Mouse (Mus musculus) heart, embryonic 15.5 days (tissue): ENCODE data around the gene Mmrn2. TPM values are rescaled to one million over a fixed set of nuclear protein-coding genes. Genes with fewer than 3 reads are reported as not detected.
A peak's percentile ranks its signal among the peaks of the same experiment; 100 is the strongest.
"Not testable (repeated sequence)": the region's sequence is repeated elsewhere in the genome, so short reads cannot be mapped to it uniquely, and the experiment has no call there.

ENCODE experiments used
- ATAC-seq: fragments of 200-750 bp; cut with Nextera tagmentation; replicated peaks from 2 replicates; pipeline ENCODE4 v1.8.0; 2017; ENCODE audit warnings: low read depth, moderate TSS enrichment; ENCODE audit not compliant: insufficient number of reproducible peaks, insufficient read depth, low FRiP score
- H3K27ac ChIP-seq: fragments of 300-500 bp; sonication (generic); 2 replicates; pipeline ENCODE4 v1.5.1; 2015; ENCODE audit warnings: mild to moderate bottlenecking, inconsistent platforms
- H3K27me3 ChIP-seq: fragments of 300-500 bp; sonication (generic); 2 replicates; pipeline ENCODE4 v1.6.1; 2015; ENCODE audit warnings: inconsistent platforms
- H3K36me3 ChIP-seq: fragments of 300-500 bp; sonication (generic); 2 replicates; pipeline ENCODE4 v1.6.1; 2015; ENCODE audit warnings: mild to moderate bottlenecking, inconsistent platforms
- H3K4me1 ChIP-seq: fragments of 300-500 bp; sonication (generic); replicated peaks from 2 replicates; pipeline ENCODE4 v1.6.1; 2015; ENCODE audit warnings: inconsistent platforms
- H3K4me2 ChIP-seq: fragments of 300-500 bp; sonication (generic); 2 replicates; pipeline ENCODE4 v1.6.1; 2015; ENCODE audit warnings: inconsistent platforms, mild to moderate bottlenecking, moderate library complexity
- H3K4me3 ChIP-seq: fragments of 300-500 bp; sonication (generic); 2 replicates; pipeline ENCODE4 v1.5.1; 2015; ENCODE audit warnings: mild to moderate bottlenecking, inconsistent platforms
- H3K9ac ChIP-seq: fragments of 300-500 bp; sonication (generic); 2 replicates; pipeline ENCODE4 v1.6.1; 2015; ENCODE audit warnings: mild to moderate bottlenecking, inconsistent platforms
- H3K9me3 ChIP-seq: fragments of 300-500 bp; sonication (generic); replicated peaks from 2 replicates; pipeline ENCODE4 v1.6.1; 2016; ENCODE audit warnings: inconsistent platforms
- WGBS: fragments of 180-500 bp; shearing (Covaris S2); methylation state at CpG from one replicate; pipeline ENCODE4 v1.1.7; 2015; ENCODE audit warnings: mixed read lengths; 5-methylcytosine and 5-hydroxymethylcytosine counted together
- polyA plus RNA-seq: library from polyadenylated mRNA; unstranded; fragments of >200 nt; fragmentation: Nextera tagmentation; extraction: Ambion mirVana; gene quantifications from 2 replicates; pipeline ENCODE4 v1.2.1, GENCODE M21; 2015

Mmrn2 gene
- polyA plus RNA-seq, 1 experiment from 2014 or later, result 26.0 TPM

DNA sequence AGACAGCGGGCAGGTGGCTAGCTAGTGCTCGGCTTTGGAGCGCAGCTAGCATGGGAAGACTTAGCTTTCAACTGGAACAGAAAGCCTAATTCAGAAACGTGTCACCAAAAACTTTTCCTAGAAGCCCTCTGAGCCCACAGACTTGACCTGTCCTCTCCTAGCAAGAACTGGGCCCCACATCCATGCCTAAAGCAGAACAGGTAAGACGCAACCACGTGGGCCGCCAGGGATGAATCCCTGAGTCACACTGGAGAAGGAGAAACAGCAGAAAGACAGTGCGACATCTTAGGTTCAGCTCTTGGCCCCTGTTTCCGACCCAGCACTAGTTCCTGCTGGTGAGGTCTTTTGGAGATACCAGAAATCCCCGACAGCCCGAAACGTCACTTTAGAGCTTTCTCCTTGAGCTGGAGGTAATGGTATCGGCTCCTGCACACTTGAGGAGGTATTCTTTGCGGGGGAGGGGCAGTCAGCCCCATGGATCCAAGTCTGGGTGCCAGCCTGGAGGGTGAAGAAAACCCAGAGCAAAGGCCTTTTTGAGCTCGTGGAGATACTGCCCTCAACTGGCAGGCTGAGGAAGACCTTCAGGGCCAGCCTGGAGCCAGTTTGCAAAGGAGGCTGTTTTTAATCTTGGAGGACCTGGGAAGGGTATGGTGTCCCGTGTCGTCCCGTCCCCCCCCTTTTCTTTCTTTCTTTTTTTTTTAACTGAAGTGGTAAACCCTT is 12.4 kb upstream of the Mmrn2 start:
- peak overlapping the region; percentile 51 for H3K9ac ChIP-seq
- 0 out of 2 replicates have a peak, but pooled peaks have one; percentile 63 for ATAC-seq
- 30% methylated on average over 18 of the region's 18 CpGs for WGBS

DNA sequence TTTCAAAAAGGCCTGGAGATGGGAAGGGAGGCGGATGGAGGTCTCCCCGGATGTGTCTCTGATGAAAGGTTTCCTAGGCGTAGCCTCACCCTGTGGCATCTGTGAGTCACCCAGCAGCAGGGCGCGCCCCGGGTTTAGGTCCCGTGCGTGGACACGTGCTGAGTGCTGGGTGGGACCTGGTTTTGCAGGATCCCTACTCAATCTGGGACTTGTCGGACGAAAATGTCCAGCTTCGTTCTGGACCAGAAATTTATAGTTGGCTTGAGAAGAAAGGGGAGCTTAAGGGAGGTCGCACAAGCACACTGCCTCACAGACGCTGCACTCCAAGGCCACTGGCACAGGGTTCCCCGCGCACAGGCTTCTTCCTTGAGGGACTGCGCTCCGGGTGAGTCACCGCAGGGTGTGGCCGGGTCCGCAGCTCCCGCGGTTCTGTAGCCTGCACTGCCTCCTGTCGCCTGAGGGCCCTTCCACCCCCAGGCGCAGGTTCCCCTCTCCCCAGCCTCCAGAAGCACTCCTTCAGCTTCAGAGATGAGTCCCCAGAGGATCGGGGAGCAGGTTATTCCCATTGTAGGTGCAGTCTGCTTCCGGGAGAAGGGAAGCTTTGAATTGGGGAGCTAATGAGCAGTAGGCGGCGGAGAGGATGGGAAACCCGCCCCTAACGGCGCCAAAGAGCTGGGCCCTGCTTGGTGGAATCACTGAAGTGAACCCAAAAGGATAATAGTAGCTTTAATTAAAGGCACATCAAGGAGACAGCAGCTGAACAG is 11.6 kb upstream of the Mmrn2 start:
- peak overlapping the region; percentile 51 for H3K9ac ChIP-seq
- H3K9me3 ChIP-seq, result no peaks in the 10 kb centered on the region
- H3K36me3 ChIP-seq, result no peaks in the 10 kb centered on the region
- H3K4me2 ChIP-seq, result peak overlapping the region; percentile 90
- 0 out of 2 replicates have a peak, but pooled peaks cover 6% of the 10 kb centered on the region for H3K27me3 ChIP-seq
- ATAC-seq, result peak; percentile 77
- H3K4me3 ChIP-seq, result peak overlapping the region; percentile 51
- WGBS, result 4% methylated on average over 32 of the region's 32 CpGs
- H3K27ac ChIP-seq, result no peak overlapping the region
- peaks cover 7% of the 10 kb centered on the region for H3K4me1 ChIP-seq

More for the DNA sequence above, 12.4 kb upstream of the Mmrn2 start:
- no peaks in the 10 kb centered on the region for H3K9me3 ChIP-seq
- H3K27ac ChIP-seq, result no peak overlapping the region
- H3K27me3 ChIP-seq, result 0 out of 2 replicates have a peak, but pooled peaks cover 6% of the 10 kb centered on the region
- H3K4me2 ChIP-seq, result peak overlapping the region; percentile 90
- H3K4me3 ChIP-seq, result peak overlapping the region; percentile 51
- H3K36me3 ChIP-seq, result no peaks in the 10 kb centered on the region
- H3K4me1 ChIP-seq, result peaks cover 7% of the 10 kb centered on the region

- ATAC-seq, H3K4me1 ChIP-seq, H3K9me3 ChIP-seq, H3K27me3 ChIP-seq, H3K36me3 ChIP-seq, H3K27ac ChIP-seq: not testable (repeated sequence)
- H3K4me3 ChIP-seq, result peak overlapping the region; percentile 51
- H3K4me2 ChIP-seq, result peak overlapping the region; percentile 90
- H3K9ac ChIP-seq, result peak overlapping the region; percentile 51
- 81% methylated on average over 15 of the region's 15 CpGs for WGBS
Measured at GRCm38 (mm10) chr14:34364254-34365146, 10.8 kb upstream of the Mmrn2 start.

- H3K9me3 ChIP-seq, result no peaks in the 10 kb centered on the region
- ATAC-seq, result no peak
- no peak overlapping the region for H3K4me3 ChIP-seq
- 0 out of 2 replicates have a peak, but pooled peaks cover 6% of the 10 kb centered on the region for H3K27me3 ChIP-seq
- 84% methylated on average over 2 of the region's 2 CpGs for WGBS
- H3K9ac ChIP-seq, result no peak overlapping the region
- no peaks in the 10 kb centered on the region for H3K36me3 ChIP-seq
- no peak overlapping the region for H3K4me2 ChIP-seq
- peaks cover 7% of the 10 kb centered on the region for H3K4me1 ChIP-seq
- no peak overlapping the region for H3K27ac ChIP-seq
Measured at GRCm38 (mm10) chr14:34365147-34365507, 10.1 kb upstream of the Mmrn2 start.

DNA sequence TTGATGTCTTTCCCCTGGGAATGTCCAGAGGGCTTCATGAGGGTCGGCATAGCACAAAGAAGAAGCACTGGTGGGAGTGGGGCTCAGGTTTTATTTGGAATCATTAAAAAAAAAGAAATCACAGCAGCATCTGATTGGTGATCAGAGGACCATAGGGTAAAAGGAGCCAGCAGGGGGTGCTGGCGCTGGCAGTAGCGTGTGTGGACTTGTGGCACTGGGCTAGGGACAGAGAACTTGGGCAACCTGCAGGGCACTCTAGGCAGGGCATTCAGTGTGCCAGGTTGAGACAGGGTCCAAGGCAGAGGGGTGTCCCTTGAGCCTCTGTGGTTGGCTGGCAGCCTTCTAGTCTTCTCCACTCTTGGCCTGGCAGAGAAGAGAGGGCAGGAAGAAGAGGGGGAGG is 5.1 kb upstream of the Mmrn2 start:
- no peak overlapping the region for H3K4me2 ChIP-seq
- no peak overlapping the region for H3K4me3 ChIP-seq
- no peak overlapping the region for H3K9ac ChIP-seq
- 51% methylated on average over 3 of the region's 3 CpGs for WGBS
- no peak for ATAC-seq
- H3K36me3 ChIP-seq, result no peaks in the 10 kb centered on the region
- H3K4me1 ChIP-seq, result peaks cover 17% of the 10 kb centered on the region
- no peaks in the 10 kb centered on the region for H3K9me3 ChIP-seq
- no peaks in the 10 kb centered on the region for H3K27me3 ChIP-seq
- no peak overlapping the region for H3K27ac ChIP-seq

DNA sequence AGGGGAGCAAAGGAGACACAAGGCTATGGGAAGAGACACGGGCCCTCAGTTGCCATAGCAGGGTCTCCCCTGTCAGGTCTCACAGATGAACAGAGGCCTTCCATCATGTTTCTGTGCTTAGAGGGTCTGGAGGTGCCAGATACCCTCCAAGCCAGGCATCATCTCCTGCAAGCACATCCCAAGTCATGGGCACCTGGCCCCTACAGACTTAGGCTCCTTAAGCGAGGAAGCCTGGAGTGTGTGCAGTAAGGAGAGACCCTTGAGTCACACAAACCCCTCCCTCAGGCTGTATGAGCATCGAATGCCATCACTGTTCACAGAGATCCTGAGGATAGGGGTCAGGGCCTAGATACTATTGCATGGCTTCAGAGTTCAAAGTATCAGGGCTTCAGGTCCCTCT is 4.3 kb upstream of the Mmrn2 start:
- no peak overlapping the region for H3K4me3 ChIP-seq
- H3K4me2 ChIP-seq, result no peak overlapping the region
- H3K9me3 ChIP-seq, result no peaks in the 10 kb centered on the region
- H3K36me3 ChIP-seq, result no peaks in the 10 kb centered on the region
- H3K9ac ChIP-seq, result no peak overlapping the region
- ATAC-seq, result no peak
- peaks cover 17% of the 10 kb centered on the region for H3K4me1 ChIP-seq
- WGBS, result 81% methylated on average over 3 of the region's 3 CpGs
- no peak overlapping the region for H3K27ac ChIP-seq
- no peaks in the 10 kb centered on the region for H3K27me3 ChIP-seq

- H3K4me1 ChIP-seq, result peaks cover 17% of the 10 kb centered on the region
- ATAC-seq, result no peak
- no peak overlapping the region for H3K4me3 ChIP-seq
- no peaks in the 10 kb centered on the region for H3K27me3 ChIP-seq
- no peak overlapping the region for H3K4me2 ChIP-seq
- H3K9ac ChIP-seq, result no peak overlapping the region
- no peak overlapping the region for H3K27ac ChIP-seq
- H3K36me3 ChIP-seq, result no peaks in the 10 kb centered on the region
- WGBS, result 81% methylated on average over 2 of the region's 2 CpGs
- no peaks in the 10 kb centered on the region for H3K9me3 ChIP-seq
Measured at GRCm38 (mm10) chr14:34371763-34372162, 3.5 kb upstream of the Mmrn2 start.

DNA sequence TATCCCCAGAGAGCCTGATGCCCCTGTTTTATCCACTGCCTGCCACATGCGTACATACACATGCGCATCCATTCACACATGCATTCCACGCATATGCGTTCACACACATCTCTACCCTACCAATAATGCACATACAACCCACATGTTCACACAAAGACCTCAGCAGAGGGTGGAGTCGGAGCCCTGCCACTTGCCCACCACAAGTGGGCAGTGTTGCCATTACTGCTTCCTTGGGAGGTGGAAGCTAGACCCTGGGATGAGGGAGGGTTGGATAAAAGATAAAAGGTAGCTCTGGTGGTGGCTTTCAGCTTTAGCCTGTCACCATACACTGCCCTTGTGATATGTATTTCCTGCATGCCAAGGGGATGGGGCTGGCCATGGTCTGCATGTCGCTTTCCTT is 2.6 kb upstream of the Mmrn2 start:
- H3K27me3 ChIP-seq, result no peaks in the 10 kb centered on the region
- WGBS, result 78% methylated on average over 6 of the region's 6 CpGs
- no peak overlapping the region for H3K4me3 ChIP-seq
- H3K27ac ChIP-seq, result no peak overlapping the region
- peak; percentile 45; the same call in 1 of the 2 replicates for ATAC-seq
- H3K4me2 ChIP-seq, result no peak overlapping the region
- peaks cover 17% of the 10 kb centered on the region for H3K4me1 ChIP-seq
- H3K9ac ChIP-seq, result no peak overlapping the region
- no peaks in the 10 kb centered on the region for H3K9me3 ChIP-seq
- H3K36me3 ChIP-seq, result no peaks in the 10 kb centered on the region

DNA sequence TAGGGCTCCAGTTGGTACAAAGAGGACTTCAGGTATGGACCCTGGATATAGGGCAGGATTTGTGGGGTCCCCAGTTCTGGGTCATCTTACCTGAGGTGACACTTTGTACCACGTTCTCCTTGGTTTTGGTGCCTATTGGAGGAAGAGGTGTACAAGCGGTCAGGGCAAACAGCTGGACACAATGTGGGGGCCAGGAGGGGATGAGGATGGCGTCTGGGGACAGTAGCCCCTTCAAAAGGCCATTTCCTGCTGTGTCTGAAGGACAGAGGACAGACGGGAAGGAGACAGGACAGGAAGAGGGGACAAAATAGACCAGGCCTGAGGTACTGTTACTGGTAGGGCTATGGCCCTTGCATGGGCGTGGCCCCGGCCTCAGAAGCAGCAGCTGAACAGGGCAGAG is 1.7 kb upstream of the Mmrn2 start:
- Histone ChIP-seq H3K4me3 (no peak overlapping the region), H3K9ac (no peak overlapping the region), H3K36me3 (no peaks in the 10 kb centered on the region), H3K27me3 (no peaks in the 10 kb centered on the region), H3K4me1 (peaks cover 23% of the 10 kb centered on the region), H3K4me2 (no peak overlapping the region), H3K27ac (no peak overlapping the region), H3K9me3 (no peaks in the 10 kb centered on the region)
- WGBS, result 74% methylated on average over 6 of the region's 6 CpGs
- no peak for ATAC-seq

- WGBS, result 37% methylated on average over 10 of the region's 10 CpGs
- H3K4me3 ChIP-seq, result peak within 1 kb of the TSS; percentile 41
- H3K4me2 ChIP-seq, result peak within 1 kb of the TSS; percentile 53
- no peak for ATAC-seq
- peaks cover 28% of the 10 kb centered on the region for H3K4me1 ChIP-seq
- no peaks in the 10 kb centered on the region for H3K36me3 ChIP-seq
- H3K27ac ChIP-seq, result peak within 1 kb of the TSS; percentile 84
- H3K9ac ChIP-seq, result 0 out of 2 replicates have a peak within 1 kb of the TSS, but pooled peaks have one; percentile 36
- H3K27me3 ChIP-seq, result no peaks in the 10 kb centered on the region
- H3K9me3 ChIP-seq, result no peaks in the 10 kb centered on the region
Measured at GRCm38 (mm10) chr14:34374577-34374976, 688 bp upstream of the Mmrn2 start, which contains the start of gene Sncg. TSS of gene Sncg (minus strand) at chr14:34374789.

DNA sequence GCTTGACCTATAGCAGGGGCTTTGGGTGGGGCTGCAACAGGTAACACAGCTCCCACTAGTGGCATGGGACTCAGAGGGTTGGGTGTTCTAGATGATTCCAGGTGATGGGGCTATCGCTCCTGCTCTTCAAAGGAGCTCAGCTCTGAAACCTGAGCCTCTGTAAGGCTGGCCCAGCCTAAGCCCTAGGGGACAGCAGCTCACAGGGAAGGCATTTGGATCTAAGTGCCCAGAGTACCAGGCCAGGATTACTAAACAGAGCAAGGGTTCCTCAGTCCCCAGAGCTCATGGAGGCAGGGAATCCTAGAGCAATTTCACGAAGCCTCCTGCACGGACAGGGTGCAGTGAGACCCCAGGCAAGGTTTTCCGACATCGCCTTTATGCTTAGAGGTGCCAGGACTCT is 676 bp downstream of the Mmrn2 start:
- Histone ChIP-seq H3K4me3 (peak overlapping the region; percentile 41), H3K27ac (peak overlapping the region; percentile 84), H3K36me3 (no peaks in the 10 kb centered on the region), H3K27me3 (no peaks in the 10 kb centered on the region), H3K9ac (peak overlapping the region; percentile 36; the same call in 1 of the 2 replicates), H3K4me2 (peak overlapping the region; percentile 53), H3K4me1 (peaks cover 28% of the 10 kb centered on the region), H3K9me3 (no peaks in the 10 kb centered on the region)
- 73% methylated on average over 5 of the region's 5 CpGs for WGBS
- ATAC-seq, result no peak
